Comparison of ENCODE assay signal across 36 mouse cellular contexts in genomic region chr4:96722301-96722700, GRCm38 (mm10). TPM values are rescaled to one million over a fixed set of nuclear protein-coding genes. Genes with fewer than 3 reads are reported as not detected.
"Had no signal": no experiment of that assay in that cellular context is flagged by ENCODE, and none has a peak within 500 bp of the region (broad histone marks: within the 10 kb centered on the region; RNA-seq: fewer than 3 reads in every experiment).

No protein-coding gene starts in this region.

- H3K27ac ChIP-seq: heart, embryonic 10.5 days; heart, embryonic 13.5 days; heart, embryonic 15.5 days; hindbrain, embryonic 10.5 days; hindbrain, embryonic 12.5 days; hindbrain, embryonic 13.5 days; hindbrain, embryonic 14.5 days; hindbrain, embryonic 15.5 days; hindbrain, postnatal 0 days; intestine, embryonic 15.5 days; kidney, postnatal 0 days; layer of hippocampus, adult 2 months; left cerebral cortex, adult 2 months had no signal

- H3K4me1 ChIP-seq: heart, embryonic 10.5 days; heart, embryonic 12.5 days; heart, embryonic 13.5 days; heart, embryonic 15.5 days; hindbrain, embryonic 15.5 days; intestine, embryonic 15.5 days had no signal

- H3K4me3 ChIP-seq: heart, embryonic 10.5 days; heart, embryonic 12.5 days; heart, embryonic 13.5 days; heart, embryonic 15.5 days; hindbrain, embryonic 10.5 days; hindbrain, embryonic 12.5 days; hindbrain, embryonic 13.5 days; hindbrain, embryonic 15.5 days; intestine, embryonic 15.5 days; layer of hippocampus, adult 2 months; left cerebral cortex, adult 2 months had no signal

- H3K4me2 ChIP-seq: heart, embryonic 11.5 days; heart, embryonic 12.5 days; heart, embryonic 13.5 days; heart, embryonic 15.5 days; hindbrain, embryonic 12.5 days; hindbrain, embryonic 13.5 days; hindbrain, embryonic 14.5 days; hindbrain, embryonic 15.5 days; intestine, embryonic 15.5 days had no signal

- H3K27me3 ChIP-seq: heart, embryonic 12.5 days; heart, embryonic 13.5 days; heart, embryonic 15.5 days; hindbrain, embryonic 12.5 days; hindbrain, embryonic 13.5 days; hindbrain, embryonic 15.5 days; intestine, embryonic 15.5 days had no signal

- H3K36me3 ChIP-seq: heart, embryonic 10.5 days; heart, embryonic 12.5 days; heart, embryonic 13.5 days; heart, embryonic 15.5 days; hindbrain, embryonic 10.5 days; hindbrain, embryonic 12.5 days; hindbrain, embryonic 13.5 days; hindbrain, embryonic 15.5 days; intestine, embryonic 15.5 days had no signal

- DNase-seq: heart, postnatal 10 days; heart, postnatal 14 days; heart, postnatal 36 days; heart, postnatal 4 days; kidney, adult 11 months; kidney, adult 18-20 months; kidney, postnatal 14 days; kidney, postnatal 25 days; kidney, postnatal 4 days; layer of hippocampus, adult 9-11 months; layer of hippocampus, postnatal 36 days had no signal

- ATAC-seq: hindbrain, embryonic 16.5 days; hindbrain, postnatal 0 days; inflammation-experienced regulatory T-cells, adult 6 months; intestine, embryonic 15.5 days; intestine, embryonic 16.5 days; intestine, postnatal 0 days had no signal

- H3K9ac ChIP-seq: heart, embryonic 12.5 days; heart, embryonic 13.5 days; heart, embryonic 15.5 days; hindbrain, embryonic 12.5 days; hindbrain, embryonic 13.5 days; hindbrain, embryonic 14.5 days; hindbrain, embryonic 15.5 days; intestine, embryonic 15.5 days had no signal

- H3K9me3 ChIP-seq: heart, embryonic 10.5 days; heart, embryonic 12.5 days; heart, embryonic 13.5 days; heart, embryonic 15.5 days; hindbrain, embryonic 10.5 days; hindbrain, embryonic 12.5 days; hindbrain, embryonic 13.5 days; hindbrain, embryonic 15.5 days; intestine, embryonic 15.5 days had no signal

RNA-seq across cellular contexts. Expression of gene Cyp2j5, which starts 58.3 kb away (rescaled TPM):
- polyA plus RNA-seq: heart, embryonic 10.5 days; heart, embryonic 11.5 days; heart, embryonic 12.5 days; heart, embryonic 13.5 days; heart, embryonic 14.5 days; heart, embryonic 15.5 days; heart, embryonic 16.5 days; heart, postnatal 0 days; hindbrain, embryonic 10.5 days; hindbrain, embryonic 11.5 days; hindbrain, embryonic 12.5 days; hindbrain, embryonic 13.5 days; hindbrain, embryonic 14.5 days; hindbrain, embryonic 15.5 days; hindbrain, embryonic 16.5 days; hindbrain, postnatal 0 days; inflammation-experienced regulatory T-cells, adult 6 months; intestine, embryonic 14.5 days; large intestine, adult 2 months had no signal
